Mouse (Mus musculus) B cell, adult 67 days (primary cell): Measurements from ENCODE around the gene Cln5. TPM values are rescaled to one million over a fixed set of nuclear protein-coding genes. Genes with fewer than 3 reads are reported as not detected.

Source experiments
- total RNA-seq, 2 experiments: library from RNA; stranded (reverse); gene quantifications; 4 replicates each; pipeline ENCODE4 v1.2.4; 2023

Gene Cln5
- 10 to 100 TPM; 52.3 to 54.8 TPM for total RNA-seq

DNA sequence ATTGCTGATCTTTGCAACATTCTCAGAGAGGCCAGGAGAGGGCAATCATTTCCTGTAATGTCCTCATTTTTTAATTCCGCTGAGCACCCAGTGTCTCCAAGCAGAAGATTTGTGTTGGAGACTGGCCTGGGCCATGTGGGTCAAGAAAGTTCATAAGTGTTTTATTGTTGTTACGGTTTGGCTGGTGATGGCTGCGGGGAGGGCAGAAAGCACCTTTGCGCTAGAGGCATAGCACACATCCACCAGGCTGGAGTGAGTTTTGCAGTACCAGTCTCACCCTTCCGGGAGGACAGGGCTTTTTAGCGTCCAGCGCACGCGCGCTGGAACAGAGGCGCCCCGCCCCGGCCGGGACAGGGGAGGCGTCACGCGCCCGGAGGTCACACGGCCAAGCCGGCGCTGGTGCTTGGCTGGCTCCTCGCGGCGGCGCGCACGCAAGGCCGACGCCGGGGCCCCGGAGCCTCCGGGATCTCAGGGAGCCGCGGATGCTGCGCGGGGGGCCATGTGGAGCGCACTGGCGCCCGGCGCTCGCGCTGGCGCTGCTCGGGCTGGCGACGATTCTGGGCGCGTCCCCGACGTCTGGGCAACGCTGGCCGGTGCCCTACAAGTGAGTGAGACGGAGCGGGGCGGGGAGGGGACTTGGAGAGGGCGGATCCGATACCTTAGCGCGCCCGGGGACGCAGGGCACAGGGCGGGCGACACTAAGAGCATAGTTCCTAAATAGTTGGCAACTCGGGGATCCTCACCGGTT is at the start of gene Cln5:
Gene Cln5, plus strand, starts transcription at position 353 of the 748 bp plus-strand sequence.

DNA sequence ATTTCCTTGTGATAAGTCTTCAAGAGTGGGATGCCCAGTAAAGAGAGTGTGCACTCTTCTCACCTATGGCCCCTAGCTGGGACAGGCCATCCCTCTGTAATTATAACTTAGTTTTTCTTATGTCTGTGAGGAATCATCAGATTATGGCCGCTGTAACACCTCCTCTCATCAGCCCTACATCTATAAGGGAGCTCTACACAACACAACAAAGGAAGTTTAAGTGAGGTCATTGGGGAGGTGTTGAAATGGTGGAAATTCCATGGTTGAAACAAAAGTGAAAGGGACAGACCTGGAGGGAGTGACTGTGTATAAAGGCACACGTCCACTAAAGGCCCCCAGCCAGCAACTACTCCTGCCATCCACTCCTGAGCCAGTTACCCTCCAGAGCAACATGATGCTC is 23.3 kb upstream of the Cln5 start, which contains the start of gene Acod1:
Gene Acod1, plus strand, starts transcription at position 301 of the 400 bp plus-strand sequence.

DNA sequence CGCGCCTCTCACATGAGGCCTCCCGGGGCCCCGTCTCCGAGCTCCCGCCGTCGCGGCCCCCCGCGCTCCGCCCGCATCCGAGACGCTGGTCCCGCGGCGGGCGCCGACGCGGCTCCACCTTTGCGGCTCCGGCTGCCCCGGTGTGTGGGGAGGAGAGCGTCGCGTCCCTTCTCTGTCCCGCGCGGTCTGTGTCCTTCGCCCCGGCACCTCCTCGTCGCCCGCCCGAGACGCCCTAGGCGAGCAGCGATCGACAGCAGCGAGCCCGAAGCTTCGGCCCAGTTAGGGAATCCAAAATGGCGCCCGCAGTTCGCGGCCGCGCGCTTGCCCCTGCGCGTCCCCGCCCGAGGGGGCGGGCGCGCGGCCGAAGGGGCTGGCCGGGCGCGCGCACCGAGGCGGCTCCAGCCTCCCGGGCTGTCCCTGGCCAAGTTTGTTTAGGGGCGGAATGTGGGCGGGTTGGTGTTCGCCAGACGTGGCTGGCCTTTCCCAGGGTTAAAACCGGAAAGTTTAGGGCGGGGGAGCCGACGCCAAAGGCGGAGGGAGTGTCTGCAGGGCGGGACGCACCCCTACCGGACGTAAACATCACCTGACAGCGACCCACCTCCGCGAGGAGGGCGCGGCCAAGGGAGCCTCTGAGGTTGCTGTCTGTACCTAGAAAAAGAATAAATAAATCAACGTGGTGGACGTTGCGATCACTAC is 29.4 kb downstream of the Cln5 start, which contains the start of gene Fbxl3:
Gene Fbxl3, minus strand, starts transcription at position 329 of the 696 bp plus-strand sequence.

Other genes with a start within 250 kb of the Cln5 start
- gene Kctd12, start 87.6 kb upstream of the Cln5 start, total RNA-seq: 100 to 1,000 TPM; 142 to 170 TPM
- not detected for gene Acod1, start 23.2 kb upstream of the Cln5 start, total RNA-seq
- gene Fbxl3, start 29.4 kb downstream of the Cln5 start, total RNA-seq: 100 to 1,000 TPM; 151 to 177 TPM